Mouse (Mus musculus) kidney, postnatal 10 days (tissue): ENCODE data around the gene Setx.
"Not testable (repeated sequence)": the region's sequence is repeated elsewhere in the genome, so short reads cannot be mapped to it uniquely, and the experiment has no call there.

Experiments
- DNase-seq: peaks from one replicate; pipeline ENCODE4 v3.0.0; 2021; ENCODE audit warnings: mixed read lengths

Gene Setx

GRCm38 (mm10) chr2:29123907-29124569 is at the start of gene Setx:
Setx (plus strand) TSS chr2:29124181.
- DNase-seq, result peak; percentile 15

- DNase-seq, result no peak
Measured at GRCm38 (mm10) chr2:29074676-29075075, 49.3 kb upstream of the Setx start.

GRCm38 (mm10) chr2:29075331-29076070 is 48.5 kb upstream of the Setx start:
- DNase-seq, result no peak

- no peak for DNase-seq
Measured at GRCm38 (mm10) chr2:29076226-29076625, 47.8 kb upstream of the Setx start.

GRCm38 (mm10) chr2:29081965-29082364 is 42.0 kb upstream of the Setx start:
- DNase-seq, result no peak

GRCm38 (mm10) chr2:29086026-29086425 is 38.0 kb upstream of the Setx start:
- no peak for DNase-seq

- not testable (repeated sequence) for DNase-seq
Measured at GRCm38 (mm10) chr2:29089276-29089675, 34.7 kb upstream of the Setx start.

GRCm38 (mm10) chr2:29095674-29096073 is 28.3 kb upstream of the Setx start:
- no peak for DNase-seq

GRCm38 (mm10) chr2:29096751-29097150 is 27.2 kb upstream of the Setx start:
- DNase-seq, result no peak

GRCm38 (mm10) chr2:29097465-29097864 is 26.5 kb upstream of the Setx start:
- DNase-seq, result no peak

- DNase-seq, result not testable (repeated sequence)
Measured at GRCm38 (mm10) chr2:29097955-29098354, 26.0 kb upstream of the Setx start.

GRCm38 (mm10) chr2:29098786-29099185 is 25.2 kb upstream of the Setx start:
- no peak for DNase-seq

GRCm38 (mm10) chr2:29099646-29100045 is 24.3 kb upstream of the Setx start:
- DNase-seq, result no peak

GRCm38 (mm10) chr2:29100822-29101534 is 23.0 kb upstream of the Setx start:
- no peak for DNase-seq

GRCm38 (mm10) chr2:29102416-29103377 is 21.3 kb upstream of the Setx start:
- not testable (repeated sequence) for DNase-seq

- no peak for DNase-seq
Measured at GRCm38 (mm10) chr2:29120969-29121368, 3.0 kb upstream of the Setx start.

- no peak for DNase-seq
Measured at GRCm38 (mm10) chr2:29122446-29122845, 1.5 kb upstream of the Setx start.

GRCm38 (mm10) chr2:29124571-29124935 is 572 bp downstream of the Setx start:
- no peak for DNase-seq

- DNase-seq, result peak; percentile 100
Measured at GRCm38 (mm10) chr2:29124936-29125701, 1.1 kb downstream of the Setx start.

GRCm38 (mm10) chr2:29130118-29130899 is 6.3 kb downstream of the Setx start:
- DNase-seq, result no peak

- no peak for DNase-seq
Measured at GRCm38 (mm10) chr2:29135161-29135560, 11.2 kb downstream of the Setx start.
